Mouse (Mus musculus) gastrocnemius, adult 8-10 months (tissue): Measurements from ENCODE around the gene Trim29. TPM values are rescaled to one million over a fixed set of nuclear protein-coding genes. Genes with fewer than 3 reads are reported as not detected.

Experiments used
- DNase-seq, 2 experiments: peaks; one replicate each; pipeline ENCODE4 v3.0.0; 2022; ENCODE audit warnings: low spot score in 2 of 2
- total RNA-seq, 4 experiments: library from RNA; stranded (reverse); gene quantifications; 2 replicates each; pipeline ENCODE4 v1.2.4; 2022

The Trim29 gene
- total RNA-seq, 4 experiments from 2014 or later: not detected

- no peak for DNase-seq
These were observed 3.2 kb downstream of the Trim29 start for GRCm38 (mm10) chr9:43313805-43314204.

GRCm38 (mm10) chr9:43315320-43315950 is 4.8 kb downstream of the Trim29 start:
- no peak for DNase-seq

GRCm38 (mm10) chr9:43316466-43316865 is 5.8 kb downstream of the Trim29 start:
- no peak for DNase-seq

- DNase-seq: no peak
These were observed 8.0 kb downstream of the Trim29 start for GRCm38 (mm10) chr9:43318661-43319060.

- no peak for DNase-seq
These were observed 11.3 kb downstream of the Trim29 start for GRCm38 (mm10) chr9:43321951-43322350.

GRCm38 (mm10) chr9:43322666-43323065 is 12.0 kb downstream of the Trim29 start:
- DNase-seq: no peak

- DNase-seq: peak in 1 of 2 experiments; percentile 18
These were observed 14.8 kb downstream of the Trim29 start for GRCm38 (mm10) chr9:43325486-43325885.

GRCm38 (mm10) chr9:43326015-43326631 is 15.5 kb downstream of the Trim29 start:
- no peak for DNase-seq

- no peak for DNase-seq
These were observed 16.8 kb downstream of the Trim29 start for GRCm38 (mm10) chr9:43327182-43328129.

- no peak for DNase-seq
These were observed 19.8 kb downstream of the Trim29 start for GRCm38 (mm10) chr9:43330426-43330825.

GRCm38 (mm10) chr9:43331476-43332471 is 21.1 kb downstream of the Trim29 start:
- peak; percentile 53 to 67 for DNase-seq

GRCm38 (mm10) chr9:43334476-43334875 is 23.8 kb downstream of the Trim29 start:
- no peak for DNase-seq

GRCm38 (mm10) chr9:43337636-43338035 is 27.0 kb downstream of the Trim29 start:
- no peak for DNase-seq

GRCm38 (mm10) chr9:43338067-43338466 is 27.4 kb downstream of the Trim29 start:
- DNase-seq: no peak

GRCm38 (mm10) chr9:43339614-43340020 is 29.0 kb downstream of the Trim29 start:
- DNase-seq: peak; percentile 32 to 42

- no peak for DNase-seq
These were observed 39.4 kb downstream of the Trim29 start for GRCm38 (mm10) chr9:43350089-43350488.

- no peak for DNase-seq
These were observed 40.4 kb downstream of the Trim29 start for GRCm38 (mm10) chr9:43351015-43351414.

GRCm38 (mm10) chr9:43357011-43357410 is 46.4 kb downstream of the Trim29 start:
- DNase-seq: no peak

GRCm38 (mm10) chr9:43358591-43359323 is 48.1 kb downstream of the Trim29 start:
- no peak for DNase-seq

GRCm38 (mm10) chr9:43368781-43369180 is 58.1 kb downstream of the Trim29 start:
- no peak for DNase-seq
